Mouse (Mus musculus) kidney, adult 2 months (tissue): ENCODE measurements at regions not wholly inside any gene's neighbourhood (a gene's known extent, or its start where the extent isn't known, plus 50 kb on each side); places are given as distances from the start of the nearest gene placed in this dataset.

Experiments
- CTCF ChIP-seq: fragments of 200-500 bp; conservative IDR thresholded peaks from 2 replicates; pipeline ENCODE4 v1.5.1; 2011; ENCODE audit warnings: low read depth, mild to moderate bottlenecking, control low read depth, low read length, moderate library complexity, mixed read lengths; ENCODE audit not compliant: insufficient read depth, insufficient read length
- POLR2A ChIP-seq: fragments of 200-500 bp; IDR thresholded peaks from one replicate; pipeline ENCODE4 v1.6.1; 2011; ENCODE audit warnings: low read depth, low read length, control low read depth

- TF ChIP-seq CTCF (no peak), POLR2A (no peak)
Measured at GRCm38 (mm10) chr4:3456773-3457172, 271.6 kb upstream of the Vmn1r3 start.
